Mouse (Mus musculus): Measurements from ENCODE around the gene Cept1. TPM values are rescaled to one million over a fixed set of nuclear protein-coding genes. Genes with fewer than 3 reads are reported as not detected.

Gene Cept1
- polyA plus RNA-seq, 1 experiment from 2014 or later: 57.0 TPM

DNA sequence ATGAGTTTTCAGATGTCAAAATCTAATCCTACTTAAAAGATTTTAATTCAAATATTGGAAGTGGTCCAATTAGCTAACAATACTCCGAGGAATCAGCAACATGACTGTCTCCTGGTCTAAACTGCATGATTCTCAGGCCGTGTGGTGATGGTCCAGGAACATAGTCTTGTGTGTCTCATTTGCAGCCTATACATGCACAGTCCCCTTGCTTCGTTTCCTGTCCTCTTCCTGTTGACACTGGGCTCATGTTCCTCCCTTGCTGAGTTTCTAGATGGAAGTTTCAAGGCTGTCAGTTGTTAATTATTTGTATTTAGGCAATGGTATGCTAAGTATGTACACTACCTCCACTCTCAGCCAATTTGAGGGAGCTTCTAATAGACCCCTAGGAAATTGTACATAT is 50.6 kb downstream of the Cept1 start:
- TF ChIP-seq CTCF (IDR thresholded peaks at IDR 0.05; ENCODE audit: low read depth): no peak
- DNase-seq (ENCODE audit: low spot score): peak; percentile 29
- no peaks in the 10 kb centered on the region for H3K4me1 ChIP-seq (replicated peaks; ENCODE audit: insufficient read depth, low read length)
- H3K9me3 ChIP-seq (replicated peaks; ENCODE audit: low read length): no peaks in the 10 kb centered on the region
- H3K4me2 ChIP-seq (ENCODE audit: low read length): no peak overlapping the region
- 43% methylated on average over 3 of the region's 3 CpGs for WGBS
- no peak overlapping the region for H3K9ac ChIP-seq (ENCODE audit: low read depth, low read length)
- no peaks in the 10 kb centered on the region for H3K27me3 ChIP-seq (ENCODE audit: insufficient read depth, low read length)
- H3K36me3 ChIP-seq (ENCODE audit: insufficient read depth, low read length): peaks cover 12% of the 10 kb centered on the region; the same call in 1 of the 2 replicates
- no peak overlapping the region for H3K4me3 ChIP-seq (replicated peaks; ENCODE audit: low read depth, low read length)
- no peak for ATAC-seq (replicated peaks; ENCODE audit: low FRiP score, low read depth)
- no peak overlapping the region for H3K27ac ChIP-seq

DNA sequence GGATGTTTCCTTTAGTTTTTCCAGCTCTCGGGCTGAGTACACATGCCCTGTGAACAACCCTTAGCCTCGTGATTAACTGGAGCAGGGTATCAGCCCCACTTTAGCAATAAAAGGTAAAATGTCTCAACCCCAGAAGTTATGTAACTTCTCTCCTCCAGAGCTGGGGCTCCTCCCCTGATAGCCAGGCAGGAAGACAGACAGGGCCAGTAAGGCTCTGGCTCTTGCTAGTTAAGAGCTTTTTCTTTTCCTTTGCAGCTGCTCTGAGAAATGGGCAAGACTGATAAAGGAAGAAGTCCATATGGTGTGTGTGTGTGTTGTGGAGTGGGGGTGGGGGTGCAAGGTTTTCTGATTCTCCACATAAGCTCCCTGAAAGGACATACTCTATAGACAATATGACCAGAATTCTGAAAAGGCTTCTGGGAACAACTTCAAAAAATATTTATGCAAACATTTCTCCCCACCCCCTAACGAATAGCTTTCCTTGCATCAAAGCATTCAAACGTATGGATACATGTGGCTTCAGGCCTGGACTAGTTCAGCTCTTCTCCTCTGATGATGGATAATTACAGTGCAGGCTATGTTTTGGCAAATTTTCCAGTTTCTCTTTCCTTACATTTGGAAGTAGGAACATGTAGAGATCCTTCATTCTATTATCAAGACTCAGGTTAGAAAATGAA is 51.4 kb downstream of the Cept1 start:
- DNase-seq (ENCODE audit: low spot score): peak; percentile 12
- Histone ChIP-seq H3K4me3 (replicated peaks; ENCODE audit: low read depth, low read length) (no peak overlapping the region), H3K4me2 (ENCODE audit: low read length) (no peak overlapping the region), H3K36me3 (ENCODE audit: insufficient read depth, low read length) (peaks cover 10% of the 10 kb centered on the region; the same call in 1 of the 2 replicates), H3K27me3 (ENCODE audit: insufficient read depth, low read length) (no peaks in the 10 kb centered on the region), H3K4me1 (replicated peaks; ENCODE audit: insufficient read depth, low read length) (no peaks in the 10 kb centered on the region), H3K27ac (no peak overlapping the region), H3K9me3 (replicated peaks; ENCODE audit: low read length) (no peaks in the 10 kb centered on the region), H3K9ac (ENCODE audit: low read depth, low read length) (no peak overlapping the region)
- no peak for ATAC-seq (replicated peaks; ENCODE audit: low FRiP score, low read depth)
- no peak for TF ChIP-seq CTCF (IDR thresholded peaks at IDR 0.05; ENCODE audit: low read depth)
- 55% methylated on average over 4 of the region's 4 CpGs for WGBS

DNA sequence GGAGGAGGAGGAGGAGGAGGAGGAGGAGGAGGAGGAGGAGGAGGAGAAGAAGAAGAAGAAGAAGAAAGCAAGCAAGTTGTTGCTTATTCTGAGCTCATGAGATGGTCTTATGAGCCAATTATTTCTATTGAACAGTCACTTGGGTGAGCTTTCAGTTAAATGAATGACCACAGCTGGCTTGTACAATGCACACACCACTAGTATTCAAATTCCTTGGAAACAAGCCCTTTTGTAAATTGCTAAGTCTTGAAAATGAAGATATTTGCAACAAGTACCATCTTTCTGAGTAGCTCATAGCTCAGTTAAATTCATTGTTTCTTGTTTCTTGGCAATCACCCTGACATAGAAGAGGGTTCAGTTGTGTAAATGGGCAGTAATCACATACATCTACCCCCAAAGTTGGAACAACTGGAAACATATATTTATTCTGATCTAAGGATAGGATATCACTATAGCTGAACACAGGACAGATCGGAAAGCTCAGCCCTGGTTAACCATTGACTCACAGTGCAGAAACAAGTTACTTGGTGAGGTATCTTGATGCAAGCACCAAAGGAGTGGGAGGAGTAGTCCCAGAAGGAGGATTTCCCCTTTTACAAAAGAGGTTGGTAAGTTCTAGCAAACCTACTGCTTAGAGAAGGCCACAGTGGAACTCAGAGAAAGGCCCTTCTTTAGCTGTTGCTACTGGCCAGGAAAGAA is 52.1 kb downstream of the Cept1 start:
- WGBS: 71% methylated on average over 1 of the region's 1 CpGs
- Histone ChIP-seq H3K27me3 (ENCODE audit: insufficient read depth, low read length) (no peaks in the 10 kb centered on the region), H3K4me3 (replicated peaks; ENCODE audit: low read depth, low read length) (no peak overlapping the region), H3K4me2 (ENCODE audit: low read length) (no peak overlapping the region), H3K27ac (no peak overlapping the region), H3K4me1 (replicated peaks; ENCODE audit: insufficient read depth, low read length) (no peaks in the 10 kb centered on the region), H3K9ac (ENCODE audit: low read depth, low read length) (no peak overlapping the region), H3K9me3 (replicated peaks; ENCODE audit: low read length) (no peaks in the 10 kb centered on the region), H3K36me3 (ENCODE audit: insufficient read depth, low read length) (peaks cover 3% of the 10 kb centered on the region; the same call in 1 of the 2 replicates)
- DNase-seq (ENCODE audit: low spot score) (no peak), ATAC-seq (replicated peaks; ENCODE audit: low FRiP score, low read depth) (no peak)
- no peak for TF ChIP-seq CTCF (IDR thresholded peaks at IDR 0.05; ENCODE audit: low read depth)

DNA sequence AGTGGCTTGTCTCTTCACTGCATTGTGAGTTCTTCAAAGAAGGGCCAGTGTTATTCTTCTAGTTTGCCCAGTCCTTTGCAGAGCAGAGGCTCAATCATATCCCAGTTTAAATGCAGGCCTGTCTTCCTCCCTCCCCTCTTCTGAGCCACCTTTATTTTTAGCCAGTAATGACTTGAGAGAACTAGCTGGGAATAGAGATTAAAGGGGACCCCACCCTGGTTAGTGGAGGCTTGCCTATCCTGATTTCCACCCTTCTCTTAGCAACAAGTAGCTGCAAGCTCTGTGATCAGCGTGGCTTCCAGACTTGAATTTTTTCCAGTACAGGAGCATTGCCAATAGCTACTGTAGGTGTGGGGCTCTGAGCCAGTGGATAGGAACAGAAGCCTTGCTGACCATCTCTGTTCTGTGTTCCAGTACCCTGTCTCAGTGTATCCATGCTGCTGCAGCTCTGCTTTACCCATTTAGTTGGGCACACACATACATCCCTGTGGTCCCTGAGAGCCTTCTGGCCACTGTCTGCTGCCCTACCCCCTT is 53.1 kb downstream of the Cept1 start:
- DNase-seq (ENCODE audit: low spot score) (no peak), ATAC-seq (replicated peaks; ENCODE audit: low FRiP score, low read depth) (no peak)
- Histone ChIP-seq H3K27ac (no peak overlapping the region), H3K4me3 (replicated peaks; ENCODE audit: low read depth, low read length) (no peak overlapping the region), H3K9me3 (replicated peaks; ENCODE audit: low read length) (no peaks in the 10 kb centered on the region), H3K4me2 (ENCODE audit: low read length) (no peak overlapping the region), H3K27me3 (ENCODE audit: insufficient read depth, low read length) (no peaks in the 10 kb centered on the region), H3K36me3 (ENCODE audit: insufficient read depth, low read length) (no peaks in the 10 kb centered on the region), H3K4me1 (replicated peaks; ENCODE audit: insufficient read depth, low read length) (no peaks in the 10 kb centered on the region), H3K9ac (ENCODE audit: low read depth, low read length) (no peak overlapping the region)
- WGBS: 76% methylated on average over 1 of the region's 1 CpGs
- TF ChIP-seq CTCF (IDR thresholded peaks at IDR 0.05; ENCODE audit: low read depth): no peak

DNA sequence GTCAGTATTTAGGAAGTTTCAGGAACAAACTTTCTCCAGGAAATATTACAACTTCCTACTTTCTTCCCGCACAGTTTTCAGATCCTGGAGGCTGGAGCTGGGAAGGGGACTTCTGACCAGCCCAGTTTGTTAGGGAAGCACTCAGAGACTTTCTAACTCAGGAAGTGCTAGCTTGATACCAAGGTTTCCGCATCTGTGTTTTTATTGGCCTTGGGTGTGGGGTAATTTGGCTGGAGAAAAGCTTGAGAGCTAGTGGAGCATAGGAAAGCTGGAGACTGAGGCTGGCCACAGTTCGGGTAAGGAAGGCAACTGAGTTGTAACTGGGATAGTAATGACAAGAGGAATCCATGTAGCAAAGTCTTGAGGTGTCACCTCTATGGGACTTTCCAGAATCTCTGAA is 53.7 kb downstream of the Cept1 start:
- ATAC-seq (replicated peaks; ENCODE audit: low FRiP score, low read depth): no peak
- WGBS: 47% methylated on average over 3 of the region's 3 CpGs

DNA sequence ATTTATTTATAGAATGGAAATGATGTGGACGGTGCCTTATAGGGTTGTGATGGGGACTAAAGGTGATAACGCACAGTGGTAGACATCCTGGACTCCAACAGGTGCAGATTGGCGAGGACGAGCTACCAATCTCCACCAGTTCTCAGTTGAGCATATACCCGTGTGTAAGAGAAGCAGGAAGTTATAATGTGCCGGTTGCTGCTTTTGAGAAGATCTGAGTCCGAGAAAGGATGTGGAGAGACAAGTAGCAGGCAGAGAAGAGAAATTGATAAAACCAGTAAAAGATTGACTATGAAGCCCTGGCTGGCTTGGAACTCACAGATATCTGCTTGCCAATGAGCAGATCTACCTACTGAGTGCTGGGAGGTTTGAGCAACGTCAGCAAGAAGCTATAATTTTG is 54.4 kb downstream of the Cept1 start:
- Histone ChIP-seq H3K9ac (ENCODE audit: low read depth, low read length) (no peak overlapping the region), H3K9me3 (replicated peaks; ENCODE audit: low read length) (no peaks in the 10 kb centered on the region), H3K27ac (no peak overlapping the region), H3K27me3 (ENCODE audit: insufficient read depth, low read length) (no peaks in the 10 kb centered on the region), H3K4me2 (ENCODE audit: low read length) (no peak overlapping the region), H3K4me1 (replicated peaks; ENCODE audit: insufficient read depth, low read length) (no peaks in the 10 kb centered on the region), H3K4me3 (replicated peaks; ENCODE audit: low read depth, low read length) (no peak overlapping the region), H3K36me3 (ENCODE audit: insufficient read depth, low read length) (no peaks in the 10 kb centered on the region)
- no peak for TF ChIP-seq CTCF (IDR thresholded peaks at IDR 0.05; ENCODE audit: low read depth)
- WGBS: 85% methylated on average over 8 of the region's 8 CpGs
- ATAC-seq (replicated peaks; ENCODE audit: low FRiP score, low read depth) (no peak), DNase-seq (ENCODE audit: low spot score) (no peak)

More for the DNA sequence above, 53.7 kb downstream of the Cept1 start:
- no peak for TF ChIP-seq CTCF (IDR thresholded peaks at IDR 0.05; ENCODE audit: low read depth)
- Histone ChIP-seq H3K4me1 (replicated peaks; ENCODE audit: insufficient read depth, low read length) (no peaks in the 10 kb centered on the region), H3K36me3 (ENCODE audit: insufficient read depth, low read length) (no peaks in the 10 kb centered on the region), H3K9ac (ENCODE audit: low read depth, low read length) (no peak overlapping the region), H3K9me3 (replicated peaks; ENCODE audit: low read length) (no peaks in the 10 kb centered on the region), H3K4me2 (ENCODE audit: low read length) (no peak overlapping the region), H3K4me3 (replicated peaks; ENCODE audit: low read depth, low read length) (no peak overlapping the region), H3K27ac (no peak overlapping the region), H3K27me3 (ENCODE audit: insufficient read depth, low read length) (no peaks in the 10 kb centered on the region)
- no peak for DNase-seq (ENCODE audit: low spot score)
